In genomic region chr11:116318719-116319659, GRCm38 (mm10) we compare ENCODE assay signal across 8 mouse cellular contexts. TPM values are rescaled to one million over a fixed set of nuclear protein-coding genes. Genes with fewer than 3 reads are reported as not detected.
DNase-seq lines count a peak whose midpoint lies in the region; ATAC-seq and TF ChIP-seq lines count a peak whose summit lies in the region.

No protein-coding gene starts in this region.

- WGBS in hindbrain, embryonic 16.5 days = 1% methylated on average over 38 of the region's 41 CpGs

- ATAC-seq in hindbrain, embryonic 16.5 days = peak; percentile 91

- no peaks in the 10 kb centered on the region for H3K27me3 ChIP-seq in hindbrain, embryonic 16.5 days (replicated peaks; ENCODE audit: control insufficient read depth, insufficient read depth, low read length)

- peak overlapping the region; percentile 63 for H3K9ac ChIP-seq in hindbrain, embryonic 16.5 days (ENCODE audit: low read depth, low read length)

- H3K36me3 ChIP-seq in hindbrain, embryonic 16.5 days (ENCODE audit: control insufficient read depth, insufficient read depth, low read length) = no peaks in the 10 kb centered on the region

- peak overlapping the region; percentile 69 for H3K4me3 ChIP-seq in gastrocnemius, adult 2 months
- H3K4me3 ChIP-seq in hindbrain, embryonic 16.5 days (ENCODE audit: low read length) = peak overlapping the region; percentile 38

- peak; percentile 82 for DNase-seq in T-cell, adult 2 months (ENCODE audit: low spot score)
- peak; percentile 89 to 95 for DNase-seq in cerebellum, postnatal 25 days
- DNase-seq in gastrocnemius, adult 2 months = peak; percentile 92
- peak; percentile 62 for DNase-seq in left cerebral cortex, adult 11 months (ENCODE audit: low spot score)
- DNase-seq in lung, postnatal 4 days = peak; percentile 84 to 90
- peak; percentile 86 for DNase-seq in retina, postnatal 1 day
- DNase-seq in urinary bladder, adult 18-20 months (ENCODE audit: low spot score in 2 of 2) = peak; percentile 76 to 86

- no peaks in the 10 kb centered on the region for H3K9me3 ChIP-seq in hindbrain, embryonic 16.5 days (ENCODE audit: control insufficient read depth, low read length)

- peak overlapping the region; percentile 84 for H3K4me2 ChIP-seq in hindbrain, embryonic 16.5 days (ENCODE audit: low read length)

- H3K4me1 ChIP-seq in hindbrain, embryonic 16.5 days (ENCODE audit: control insufficient read depth, insufficient read depth, low read depth, low read length) = peaks cover 5% of the 10 kb centered on the region

- intact Hi-C loops in gastrocnemius, adult 2 months (cut with DNase I) = loop anchor here (1.0 to 2.0 kb wide), 3 partner anchors 16 to 145 kb away; partner anchors contain the start of gene Foxj1

- peak; percentile 99; the same call in 1 of the 2 replicates for TF ChIP-seq CTCF in gastrocnemius, adult 2 months (IDR thresholded peaks at IDR 0.05)

- peak overlapping the region; percentile 76 for H3K27ac ChIP-seq in gastrocnemius, adult 2 months
- H3K27ac ChIP-seq in hindbrain, embryonic 16.5 days (ENCODE audit: low read depth, low read length) = no peak overlapping the region

RNA-seq across cellular contexts. Expression of gene Exoc7, which starts 12.0 kb away (rescaled TPM):
- 100 to 1,000 TPM in 1 of 2 experiments, 10 to 100 TPM in 1; 74.1 to 106 TPM for total RNA-seq in gastrocnemius, adult 2 months (2021)
- polyA plus RNA-seq in hindbrain, embryonic 16.5 days (2015; fragmentation: Nextera tagmentation; extraction: Ambion mirVana) = 122 and 127 TPM in 2 replicates

RNA-seq across cellular contexts. Expression of gene Foxj1, which starts 16.2 kb away (rescaled TPM):
- total RNA-seq in gastrocnemius, adult 2 months (2021) = under 1 TPM in 1 of 2 experiments, not detected in 1; 0.14 TPM
- polyA plus RNA-seq in hindbrain, embryonic 16.5 days (2015; fragmentation: Nextera tagmentation; extraction: Ambion mirVana) = 13.2 and 16.2 TPM in 2 replicates

RNA-seq across cellular contexts. Expression of gene Galr2, which starts 38.2 kb away (rescaled TPM):
- under 1 TPM in 1 of 2 experiments, not detected in 1; 0.33 TPM for total RNA-seq in gastrocnemius, adult 2 months (2021)
- 0.25 and 1.1 TPM in 2 replicates for polyA plus RNA-seq in hindbrain, embryonic 16.5 days (2015; fragmentation: Nextera tagmentation; extraction: Ambion mirVana)

RNA-seq across cellular contexts. Expression of gene Srp68, which starts 45.0 kb away (rescaled TPM):
- 10 to 100 TPM; 87.7 to 89.2 TPM for total RNA-seq in gastrocnemius, adult 2 months (2021)
- polyA plus RNA-seq in hindbrain, embryonic 16.5 days (2015; fragmentation: Nextera tagmentation; extraction: Ambion mirVana) = 61.8 and 62.4 TPM in 2 replicates
